Mouse (Mus musculus): ENCODE data around the gene Tmem233. TPM values are rescaled to one million over a fixed set of nuclear protein-coding genes. Genes with fewer than 3 reads are reported as not detected.
A peak's percentile ranks its signal among the peaks of the same experiment; 100 is the strongest.

Tmem233 gene
- polyA plus RNA-seq, 1 experiment from 2014 or later: 0.15 TPM

DNA sequence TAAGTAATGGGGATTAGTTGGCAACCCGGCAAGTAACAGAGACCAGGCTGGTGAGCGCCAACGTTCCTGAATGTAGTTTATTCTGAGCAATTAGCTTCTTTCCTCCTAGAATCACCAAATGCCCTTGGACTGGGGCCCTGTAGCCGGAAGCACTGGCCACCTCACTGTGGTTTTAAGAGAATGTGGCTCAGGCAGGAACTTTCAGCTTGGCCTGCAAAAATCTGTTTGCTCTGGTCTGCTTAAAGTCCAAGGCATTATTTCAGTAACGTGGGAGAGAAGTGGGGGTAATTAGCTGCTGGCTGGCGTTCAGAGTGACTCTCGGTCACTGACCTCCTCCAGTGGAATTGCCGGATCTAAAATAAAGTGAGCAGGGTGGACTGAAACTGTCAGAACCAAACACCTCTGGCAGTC, 59.8 kb downstream of the Tmem233 start:
- Histone ChIP-seq H3K9me3 (ENCODE audit: control insufficient read depth, low read length) (no peaks in the 10 kb centered on the region), H3K4me3 (ENCODE audit: low read length) (peak overlapping the region; percentile 88), H3K36me3 (ENCODE audit: control insufficient read depth, insufficient read depth, low read length) (peaks cover 24% of the 10 kb centered on the region), H3K4me1 (replicated peaks; ENCODE audit: control insufficient read depth, insufficient read depth, low read length) (peaks cover 13% of the 10 kb centered on the region), H3K9ac (ENCODE audit: low read length) (peak overlapping the region; percentile 91), H3K4me2 (ENCODE audit: low read depth, low read length) (peak overlapping the region; percentile 83), H3K27ac (ENCODE audit: low read length) (peak overlapping the region; percentile 89), H3K27me3 (ENCODE audit: control insufficient read depth, insufficient read depth, low read depth, low read length) (no peaks in the 10 kb centered on the region)
- ATAC-seq (ENCODE audit: low read depth): no peak
- 19% methylated on average over 8 of the region's 8 CpGs for WGBS

- no peaks in the 10 kb centered on the region for H3K27me3 ChIP-seq (ENCODE audit: control insufficient read depth, insufficient read depth, low read depth, low read length)
- H3K36me3 ChIP-seq (ENCODE audit: control insufficient read depth, insufficient read depth, low read length): peaks cover 29% of the 10 kb centered on the region
- 68% methylated on average over 7 of the region's 7 CpGs for WGBS
- ATAC-seq (ENCODE audit: low read depth): no peak
- peaks cover 13% of the 10 kb centered on the region for H3K4me1 ChIP-seq (replicated peaks; ENCODE audit: control insufficient read depth, insufficient read depth, low read length)
- peak overlapping the region; percentile 88 for H3K4me3 ChIP-seq (ENCODE audit: low read length)
- H3K9ac ChIP-seq (ENCODE audit: low read length): peak overlapping the region; percentile 91
- H3K4me2 ChIP-seq (ENCODE audit: low read depth, low read length): peak overlapping the region; percentile 83
- peak overlapping the region; percentile 89 for H3K27ac ChIP-seq (ENCODE audit: low read length)
- H3K9me3 ChIP-seq (ENCODE audit: control insufficient read depth, low read length): no peaks in the 10 kb centered on the region
Observed at GRCm38 (mm10) chr5:116022658-116023200, 60.3 kb downstream of the Tmem233 start.

DNA sequence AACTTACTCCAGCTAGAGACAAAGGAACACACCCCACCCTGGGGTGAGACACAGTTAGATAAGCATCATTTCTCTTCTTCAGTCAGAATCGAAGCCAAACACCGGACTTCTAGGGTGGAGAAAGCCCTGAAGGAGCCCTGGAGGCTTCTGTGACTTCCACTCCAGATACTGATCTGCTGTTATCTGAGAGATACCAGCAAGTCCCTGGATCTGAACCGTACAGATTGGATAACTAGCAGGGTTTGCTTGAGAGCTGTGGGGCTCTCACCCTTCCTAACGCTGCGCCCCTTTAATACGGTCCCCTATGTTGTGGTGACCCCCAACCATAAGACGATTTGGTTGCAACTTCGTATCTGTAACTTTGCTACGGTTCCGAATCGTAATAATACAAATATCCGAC, 60.9 kb downstream of the Tmem233 start:
- Histone ChIP-seq H3K9me3 (ENCODE audit: control insufficient read depth, low read length) (no peaks in the 10 kb centered on the region), H3K9ac (ENCODE audit: low read length) (no peak overlapping the region), H3K27me3 (ENCODE audit: control insufficient read depth, insufficient read depth, low read depth, low read length) (no peaks in the 10 kb centered on the region), H3K36me3 (ENCODE audit: control insufficient read depth, insufficient read depth, low read length) (peaks cover 35% of the 10 kb centered on the region), H3K27ac (ENCODE audit: low read length) (no peak overlapping the region), H3K4me3 (ENCODE audit: low read length) (peak overlapping the region; percentile 88; the same call in 1 of the 2 replicates), H3K4me1 (replicated peaks; ENCODE audit: control insufficient read depth, insufficient read depth, low read length) (peaks cover 13% of the 10 kb centered on the region), H3K4me2 (ENCODE audit: low read depth, low read length) (peak overlapping the region; percentile 83)
- WGBS: 86% methylated on average over 12 of the region's 12 CpGs
- no peak for ATAC-seq (ENCODE audit: low read depth)

DNA sequence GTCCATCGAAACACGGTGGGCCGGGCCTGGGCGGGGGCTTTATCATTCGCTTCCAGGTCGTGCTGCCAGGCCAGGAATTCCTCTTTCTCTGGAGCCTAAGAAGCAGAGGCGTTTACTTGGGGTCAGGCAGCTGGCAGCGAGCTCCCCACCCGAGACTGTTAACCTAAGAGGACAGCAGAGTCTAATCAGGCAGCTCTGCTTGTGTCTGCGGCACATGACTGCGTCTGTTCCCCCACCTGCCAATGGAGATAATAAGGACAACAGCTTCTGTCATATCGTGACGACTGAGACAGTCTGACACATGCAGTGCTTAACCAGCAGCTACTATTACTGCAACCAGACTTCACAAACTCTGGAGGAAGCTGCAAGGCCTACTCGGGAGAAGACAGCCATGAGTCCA, 61.5 kb downstream of the Tmem233 start:
- H3K9me3 ChIP-seq (ENCODE audit: control insufficient read depth, low read length): no peaks in the 10 kb centered on the region
- no peaks in the 10 kb centered on the region for H3K27me3 ChIP-seq (ENCODE audit: control insufficient read depth, insufficient read depth, low read depth, low read length)
- H3K4me3 ChIP-seq (ENCODE audit: low read length): no peak overlapping the region
- no peak overlapping the region for H3K27ac ChIP-seq (ENCODE audit: low read length)
- no peak overlapping the region for H3K4me2 ChIP-seq (ENCODE audit: low read depth, low read length)
- peaks cover 13% of the 10 kb centered on the region for H3K4me1 ChIP-seq (replicated peaks; ENCODE audit: control insufficient read depth, insufficient read depth, low read length)
- WGBS: 84% methylated on average over 14 of the region's 14 CpGs
- H3K9ac ChIP-seq (ENCODE audit: low read length): no peak overlapping the region
- ATAC-seq (ENCODE audit: low read depth): no peak
- peaks cover 41% of the 10 kb centered on the region for H3K36me3 ChIP-seq (ENCODE audit: control insufficient read depth, insufficient read depth, low read length)

DNA sequence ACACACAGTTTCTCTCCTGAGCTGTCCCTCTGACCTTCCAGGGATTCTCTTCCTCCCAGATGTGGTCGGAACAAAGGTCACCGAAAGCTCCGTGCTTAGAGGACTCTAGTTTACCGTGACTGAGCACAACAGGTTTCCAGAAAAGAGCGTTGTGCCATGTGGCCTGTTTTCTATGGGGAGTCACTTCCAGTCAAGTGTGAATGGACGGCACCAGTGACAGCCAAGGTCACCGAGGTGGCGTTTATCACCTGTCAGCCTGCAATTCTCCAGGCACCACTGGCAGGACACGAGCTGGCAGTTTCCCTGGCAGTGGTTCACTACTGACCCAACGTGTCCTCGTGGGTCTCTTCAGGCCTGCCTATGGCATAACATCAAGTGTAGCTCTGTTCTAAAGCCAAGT, 63.7 kb downstream of the Tmem233 start:
- Histone ChIP-seq H3K9ac (ENCODE audit: low read length) (no peak overlapping the region), H3K9me3 (ENCODE audit: control insufficient read depth, low read length) (no peaks in the 10 kb centered on the region), H3K27ac (ENCODE audit: low read length) (no peak overlapping the region), H3K4me3 (ENCODE audit: low read length) (no peak overlapping the region), H3K27me3 (ENCODE audit: control insufficient read depth, insufficient read depth, low read depth, low read length) (no peaks in the 10 kb centered on the region), H3K4me1 (replicated peaks; ENCODE audit: control insufficient read depth, insufficient read depth, low read length) (peaks cover 13% of the 10 kb centered on the region), H3K36me3 (ENCODE audit: control insufficient read depth, insufficient read depth, low read length) (peaks cover 60% of the 10 kb centered on the region), H3K4me2 (ENCODE audit: low read depth, low read length) (no peak overlapping the region)
- WGBS: 63% methylated on average over 11 of the region's 11 CpGs
- no peak for ATAC-seq (ENCODE audit: low read depth)

- peaks cover 13% of the 10 kb centered on the region for H3K4me1 ChIP-seq (replicated peaks; ENCODE audit: control insufficient read depth, insufficient read depth, low read length)
- 70% methylated on average over 6 of the region's 6 CpGs for WGBS
- no peak overlapping the region for H3K9ac ChIP-seq (ENCODE audit: low read length)
- H3K27ac ChIP-seq (ENCODE audit: low read length): no peak overlapping the region
- H3K4me3 ChIP-seq (ENCODE audit: low read length): no peak overlapping the region
- no peak for ATAC-seq (ENCODE audit: low read depth)
- no peak overlapping the region for H3K4me2 ChIP-seq (ENCODE audit: low read depth, low read length)
- H3K36me3 ChIP-seq (ENCODE audit: control insufficient read depth, insufficient read depth, low read length): peaks cover 64% of the 10 kb centered on the region
- H3K9me3 ChIP-seq (ENCODE audit: control insufficient read depth, low read length): no peaks in the 10 kb centered on the region
- H3K27me3 ChIP-seq (ENCODE audit: control insufficient read depth, insufficient read depth, low read depth, low read length): no peaks in the 10 kb centered on the region
Observed at GRCm38 (mm10) chr5:116018784-116019183, 64.3 kb downstream of the Tmem233 start.

GRCm38 (mm10) chr5:116018196-116018595, 64.8 kb downstream of the Tmem233 start:
- Histone ChIP-seq H3K4me2 (ENCODE audit: low read depth, low read length) (no peak overlapping the region), H3K9me3 (ENCODE audit: control insufficient read depth, low read length) (no peaks in the 10 kb centered on the region), H3K36me3 (ENCODE audit: control insufficient read depth, insufficient read depth, low read length) (peaks cover 69% of the 10 kb centered on the region), H3K9ac (ENCODE audit: low read length) (no peak overlapping the region), H3K4me1 (replicated peaks; ENCODE audit: control insufficient read depth, insufficient read depth, low read length) (peaks cover 11% of the 10 kb centered on the region), H3K27me3 (ENCODE audit: control insufficient read depth, insufficient read depth, low read depth, low read length) (no peaks in the 10 kb centered on the region), H3K4me3 (ENCODE audit: low read length) (no peak overlapping the region), H3K27ac (ENCODE audit: low read length) (no peak overlapping the region)
- 85% methylated on average over 9 of the region's 9 CpGs for WGBS
- ATAC-seq (ENCODE audit: low read depth): no peak

DNA sequence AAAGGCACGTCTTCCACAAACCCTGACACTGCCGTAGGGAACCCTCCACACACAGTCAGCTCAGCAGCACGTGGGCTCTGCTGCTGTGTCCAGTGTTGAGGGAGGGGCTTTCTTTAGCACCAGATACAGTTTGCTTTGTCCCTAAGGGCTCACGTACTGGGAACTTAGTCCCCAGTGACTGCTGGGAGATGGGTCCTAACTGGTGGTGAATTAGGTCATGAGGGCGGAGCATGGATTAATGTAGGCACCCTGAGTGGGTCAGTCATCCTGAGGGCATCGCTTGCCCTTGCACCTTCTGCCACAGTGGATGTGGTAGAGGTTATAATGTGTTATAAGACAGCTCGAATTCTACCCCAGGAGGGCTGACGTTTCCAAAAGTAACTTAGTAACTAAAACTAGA, 65.7 kb downstream of the Tmem233 start:
- peaks cover 3% of the 10 kb centered on the region for H3K4me1 ChIP-seq (replicated peaks; ENCODE audit: control insufficient read depth, insufficient read depth, low read length)
- no peaks in the 10 kb centered on the region for H3K9me3 ChIP-seq (ENCODE audit: control insufficient read depth, low read length)
- 88% methylated on average over 8 of the region's 8 CpGs for WGBS
- no peak overlapping the region for H3K9ac ChIP-seq (ENCODE audit: low read length)
- H3K36me3 ChIP-seq (ENCODE audit: control insufficient read depth, insufficient read depth, low read length): peaks cover 73% of the 10 kb centered on the region
- no peak overlapping the region for H3K27ac ChIP-seq (ENCODE audit: low read length)
- no peak overlapping the region for H3K4me2 ChIP-seq (ENCODE audit: low read depth, low read length)
- no peak for ATAC-seq (ENCODE audit: low read depth)
- no peaks in the 10 kb centered on the region for H3K27me3 ChIP-seq (ENCODE audit: control insufficient read depth, insufficient read depth, low read depth, low read length)
- no peak overlapping the region for H3K4me3 ChIP-seq (ENCODE audit: low read length)

DNA sequence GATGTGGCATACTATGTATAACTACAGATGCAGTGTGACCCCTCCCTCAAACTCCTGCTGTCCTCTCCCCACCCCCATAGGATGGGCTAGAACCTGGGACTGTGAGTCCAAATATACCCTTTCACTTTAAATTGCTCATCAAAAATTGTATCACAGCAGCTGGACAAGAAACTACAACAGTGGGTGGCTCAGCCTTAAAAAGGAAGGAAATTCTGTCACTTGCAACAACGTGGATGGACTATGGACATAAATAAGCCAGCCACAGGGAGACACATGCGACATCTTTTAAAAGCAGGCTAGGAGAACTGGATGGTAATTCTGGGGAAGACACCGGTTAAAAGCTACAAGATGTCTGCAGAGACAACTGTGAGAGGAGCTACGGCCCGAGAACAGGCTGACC, 66.5 kb downstream of the Tmem233 start:
- H3K9me3 ChIP-seq (ENCODE audit: control insufficient read depth, low read length): no peaks in the 10 kb centered on the region
- no peaks in the 10 kb centered on the region for H3K27me3 ChIP-seq (ENCODE audit: control insufficient read depth, insufficient read depth, low read depth, low read length)
- no peak for ATAC-seq (ENCODE audit: low read depth)
- H3K9ac ChIP-seq (ENCODE audit: low read length): no peak overlapping the region
- WGBS: 86% methylated on average over 5 of the region's 5 CpGs
- no peak overlapping the region for H3K4me2 ChIP-seq (ENCODE audit: low read depth, low read length)
- H3K36me3 ChIP-seq (ENCODE audit: control insufficient read depth, insufficient read depth, low read length): peaks cover 73% of the 10 kb centered on the region
- H3K27ac ChIP-seq (ENCODE audit: low read length): no peak overlapping the region
- no peaks in the 10 kb centered on the region for H3K4me1 ChIP-seq (replicated peaks; ENCODE audit: control insufficient read depth, insufficient read depth, low read length)
- H3K4me3 ChIP-seq (ENCODE audit: low read length): no peak overlapping the region

- peaks cover 6% of the 10 kb centered on the region for H3K4me1 ChIP-seq (replicated peaks; ENCODE audit: control insufficient read depth, insufficient read depth, low read length)
- no peak overlapping the region for H3K27ac ChIP-seq (ENCODE audit: low read length)
- no peak overlapping the region for H3K4me3 ChIP-seq (ENCODE audit: low read length)
- H3K4me2 ChIP-seq (ENCODE audit: low read depth, low read length): no peak overlapping the region
- H3K27me3 ChIP-seq (ENCODE audit: control insufficient read depth, insufficient read depth, low read depth, low read length): no peaks in the 10 kb centered on the region
- 89% methylated on average over 11 of the region's 11 CpGs for WGBS
- H3K9ac ChIP-seq (ENCODE audit: low read length): no peak overlapping the region
- no peaks in the 10 kb centered on the region for H3K9me3 ChIP-seq (ENCODE audit: control insufficient read depth, low read length)
- ATAC-seq (ENCODE audit: low read depth): no peak
- peaks cover 57% of the 10 kb centered on the region for H3K36me3 ChIP-seq (ENCODE audit: control insufficient read depth, insufficient read depth, low read length)
Observed at GRCm38 (mm10) chr5:116014237-116014636, 68.8 kb downstream of the Tmem233 start.

All from lung, embryonic 16.5 days (tissue).